Comparison of ENCODE assay signal across 9 mouse cellular contexts in the genomic region with DNA sequence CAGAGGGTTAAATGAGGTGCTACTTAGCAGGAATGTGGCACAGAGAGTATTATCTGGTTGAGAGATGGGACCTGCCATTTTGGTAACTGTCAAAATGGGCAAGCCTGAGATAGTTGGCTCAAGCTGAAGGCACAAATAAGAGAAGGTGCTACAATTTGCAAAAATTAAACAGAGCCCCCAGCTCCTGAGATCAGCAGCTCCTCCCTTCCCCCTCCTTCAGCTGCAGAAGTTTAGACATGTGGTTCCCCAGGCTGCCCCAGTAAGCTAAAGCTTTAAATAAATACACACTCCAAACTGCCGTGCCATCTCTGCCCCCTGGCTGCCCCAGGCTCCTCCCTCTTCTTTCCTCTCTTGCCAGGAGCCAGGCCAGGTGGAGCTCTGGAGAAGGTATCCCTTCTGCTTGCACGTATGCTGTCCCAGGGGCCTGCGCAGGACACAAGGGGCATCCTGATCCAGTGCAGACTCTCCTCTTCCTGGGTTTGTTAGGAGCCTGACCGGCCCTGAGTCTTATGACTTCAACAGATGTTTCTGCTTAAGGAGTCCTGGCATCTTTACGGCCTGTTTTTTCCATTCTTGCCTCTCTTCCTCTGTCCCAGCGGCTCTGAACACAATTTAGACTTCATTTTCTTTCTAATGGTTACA.
DNase-seq lines count a peak whose midpoint lies in the region; ATAC-seq lines count a peak whose summit lies in the region.
"Had no signal": no experiment of that assay in that cellular context is flagged by ENCODE, and none has a peak within 500 bp of the region (broad histone marks: within the 10 kb centered on the region; RNA-seq: fewer than 3 reads in every experiment).

No protein-coding gene starts in this region.

- H3K4me2 ChIP-seq in forebrain, embryonic 12.5 days = no peak overlapping the region
- peak overlapping the region; percentile 43 for H3K4me2 ChIP-seq in limb, embryonic 12.5 days
- H3K4me2 ChIP-seq: liver, embryonic 15.5 days had no signal

- H3K27me3 ChIP-seq in forebrain, embryonic 12.5 days = no peaks in the 10 kb centered on the region
- no peaks in the 10 kb centered on the region for H3K27me3 ChIP-seq in limb, embryonic 12.5 days
- H3K27me3 ChIP-seq: liver, embryonic 15.5 days had no signal

- DNase-seq in adipocyte (ENCODE audit: low spot score) = peak; percentile 72
- DNase-seq in heart, postnatal 10 days = peak; percentile 80 to 81
- no peak for DNase-seq in thymus, postnatal 4 days
- DNase-seq in spleen, adult 12 weeks (ENCODE audit: low spot score) = no peak
- no peak for DNase-seq in cerebellum, postnatal 14 days
- DNase-seq in right cerebral cortex, postnatal 10 days (ENCODE audit: low spot score in 2 of 2) = no peak

- 64% methylated on average over 6 of the region's 6 CpGs for WGBS in forebrain, embryonic 12.5 days
- 5% methylated on average over 6 of the region's 6 CpGs for WGBS in limb, embryonic 12.5 days

- H3K9me3 ChIP-seq in forebrain, embryonic 12.5 days = no peaks in the 10 kb centered on the region
- no peaks in the 10 kb centered on the region for H3K9me3 ChIP-seq in limb, embryonic 12.5 days
- H3K9me3 ChIP-seq: liver, embryonic 15.5 days had no signal

- H3K4me3 ChIP-seq in forebrain, embryonic 12.5 days (replicated peaks) = no peak overlapping the region
- no peak overlapping the region for H3K4me3 ChIP-seq in limb, embryonic 12.5 days (replicated peaks)
- H3K4me3 ChIP-seq: liver, embryonic 15.5 days had no signal

- no peak for ATAC-seq in forebrain, embryonic 12.5 days (ENCODE audit: low FRiP score)
- ATAC-seq in limb, embryonic 12.5 days (ENCODE audit: insufficient number of reproducible peaks, insufficient read depth, low FRiP score, low TSS enrichment, low read depth) = peak; percentile 77; the same call in 1 of the 2 replicates

- no peak overlapping the region for H3K9ac ChIP-seq in forebrain, embryonic 12.5 days
- H3K9ac ChIP-seq in limb, embryonic 12.5 days (replicated peaks) = no peak overlapping the region
- H3K9ac ChIP-seq: liver, embryonic 15.5 days had no signal

- H3K4me1 ChIP-seq in forebrain, embryonic 12.5 days = peaks cover 60% of the 10 kb centered on the region
- H3K4me1 ChIP-seq in limb, embryonic 12.5 days (replicated peaks) = peaks cover 70% of the 10 kb centered on the region
- H3K4me1 ChIP-seq: liver, embryonic 15.5 days had no signal

- no peaks in the 10 kb centered on the region for H3K36me3 ChIP-seq in forebrain, embryonic 12.5 days (replicated peaks)
- H3K36me3 ChIP-seq in limb, embryonic 12.5 days = no peaks in the 10 kb centered on the region
- H3K36me3 ChIP-seq: liver, embryonic 15.5 days had no signal

- intact Hi-C loops in heart, postnatal 10 days (cut with DNase I) = loop anchor here (5.0 kb wide), 1 partner anchor 183 kb away; the partner anchor contains the start of gene Zfp36l1

- peak overlapping the region; percentile 98 for H3K27ac ChIP-seq in forebrain, embryonic 12.5 days
- H3K27ac ChIP-seq in limb, embryonic 12.5 days = peak overlapping the region; percentile 96
- H3K27ac ChIP-seq: liver, embryonic 15.5 days had no signal

Comparison
In these comparisons a context has a peak if more than half of its experiments do, and no peak if none do; other contexts are left out.
1. DNase-seq: peak in adipocyte (single experiment) and heart, postnatal 10 days (2 of 2); none in thymus, postnatal 4 days (single experiment), spleen, adult 12 weeks (single experiment), cerebellum, postnatal 14 days (0 of 2) and right cerebral cortex, postnatal 10 days (0 of 2).